Mouse (Mus musculus) hindbrain, embryonic 11.5 days (tissue): ENCODE measurements around the gene Gm17535. TPM values are rescaled to one million over a fixed set of nuclear protein-coding genes. Genes with fewer than 3 reads are reported as not detected.
"Not testable (repeated sequence)": the region's sequence is repeated elsewhere in the genome, so short reads cannot be mapped to it uniquely, and the experiment has no call there.

Source experiments
- ATAC-seq: fragments of 200-750 bp; cut with Nextera tagmentation; 2 replicates; pipeline ENCODE4 v1.8.0; 2017; ENCODE audit warnings: mild to moderate bottlenecking, moderate TSS enrichment, moderate library complexity; ENCODE audit not compliant: low FRiP score
- DNase-seq: peaks from one replicate; pipeline ENCODE4 v3.0.0-alpha.2; 2015; ENCODE audit warnings: low spot score
- H3K27ac ChIP-seq: fragments of 300-500 bp; sonication (generic); 2 replicates; pipeline ENCODE4 v1.5.1; 2014; ENCODE audit warnings: mild to moderate bottlenecking, low read depth, low read length
- H3K27me3 ChIP-seq: fragments of 300-500 bp; sonication (generic); 2 replicates; pipeline ENCODE4 v1.6.1; 2014; ENCODE audit warnings: mild to moderate bottlenecking, low read length, moderate library complexity, mixed read lengths; ENCODE audit not compliant: control insufficient read depth, insufficient read depth
- H3K36me3 ChIP-seq: fragments of 300-500 bp; sonication (generic); 2 replicates; pipeline ENCODE4 v1.6.1; 2014; ENCODE audit warnings: mild to moderate bottlenecking, low read length, moderate library complexity, mixed read lengths; ENCODE audit not compliant: control insufficient read depth, insufficient read depth
- H3K4me1 ChIP-seq: fragments of 300-500 bp; sonication (generic); replicated peaks from 2 replicates; pipeline ENCODE4 v1.6.1; 2014; ENCODE audit warnings: low read length, mixed read lengths; ENCODE audit not compliant: control insufficient read depth, insufficient read depth
- H3K4me2 ChIP-seq: fragments of 300-500 bp; sonication (generic); replicated peaks from 2 replicates; pipeline ENCODE4 v1.6.1; 2014; ENCODE audit warnings: mild to moderate bottlenecking, low read depth, low read length
- H3K4me3 ChIP-seq: fragments of 300-500 bp; sonication (generic); 2 replicates; pipeline ENCODE4 v1.5.1; 2014; ENCODE audit warnings: low read depth, low read length
- H3K9ac ChIP-seq: fragments of 300-500 bp; sonication (generic); 2 replicates; pipeline ENCODE4 v1.6.1; 2014; ENCODE audit warnings: low read depth, low read length
- H3K9me3 ChIP-seq: fragments of 300-500 bp; sonication (generic); 2 replicates; pipeline ENCODE4 v1.6.1; 2016; ENCODE audit warnings: low read length; ENCODE audit not compliant: control insufficient read depth
- WGBS: fragments of 180-500 bp; shearing (Covaris S2); extraction: QIAGEN DNeasy Blood & Tissue Kit; methylation state at CpG from one replicate; pipeline ENCODE4 v1.1.7; 2014; 5-methylcytosine and 5-hydroxymethylcytosine counted together
- polyA plus RNA-seq: library from polyadenylated mRNA; unstranded; fragments of >200 nt; fragmentation: Nextera tagmentation; extraction: Ambion mirVana; gene quantifications from 2 replicates; pipeline ENCODE4 v1.2.1, GENCODE M21; 2014

Gm17535 gene
- polyA plus RNA-seq, 1 experiment from 2014 or later: not detected

DNA sequence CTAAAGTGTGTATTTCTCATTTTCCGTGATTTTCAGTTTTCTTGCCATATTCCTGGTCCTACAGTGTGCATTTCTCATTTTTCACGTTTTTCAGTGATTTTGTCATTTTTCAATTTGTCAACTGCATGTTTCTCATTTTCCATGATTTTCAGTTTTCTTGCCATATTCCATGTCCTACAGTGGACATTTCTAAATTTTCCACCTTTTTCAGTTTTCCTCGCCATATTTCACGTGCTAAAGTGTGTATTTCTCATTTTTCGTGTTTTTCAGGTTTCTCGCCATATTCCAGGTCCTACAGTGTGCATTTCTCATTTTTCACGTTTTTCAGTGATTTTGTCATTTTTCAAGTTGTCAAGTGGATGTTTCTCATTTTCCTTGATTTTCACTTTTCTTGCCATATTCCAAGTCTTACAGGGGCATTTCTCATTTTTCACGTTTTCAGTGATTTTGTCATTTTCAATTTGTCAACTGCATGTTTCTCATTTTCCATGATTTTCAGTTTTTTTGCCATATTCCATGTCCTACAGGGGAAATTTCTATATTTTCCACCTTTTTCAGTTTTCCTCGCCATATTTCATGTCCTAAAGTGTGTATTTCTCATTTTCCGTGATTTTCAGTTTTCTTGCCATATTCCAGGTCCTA, 3.6 kb upstream of the Gm17535 start:
- DNase-seq (peak; percentile 96), ATAC-seq (peak; percentile 52; the same call in 1 of the 2 replicates)
- WGBS: 64% methylated on average over 2 of the region's 10 CpGs

DNA sequence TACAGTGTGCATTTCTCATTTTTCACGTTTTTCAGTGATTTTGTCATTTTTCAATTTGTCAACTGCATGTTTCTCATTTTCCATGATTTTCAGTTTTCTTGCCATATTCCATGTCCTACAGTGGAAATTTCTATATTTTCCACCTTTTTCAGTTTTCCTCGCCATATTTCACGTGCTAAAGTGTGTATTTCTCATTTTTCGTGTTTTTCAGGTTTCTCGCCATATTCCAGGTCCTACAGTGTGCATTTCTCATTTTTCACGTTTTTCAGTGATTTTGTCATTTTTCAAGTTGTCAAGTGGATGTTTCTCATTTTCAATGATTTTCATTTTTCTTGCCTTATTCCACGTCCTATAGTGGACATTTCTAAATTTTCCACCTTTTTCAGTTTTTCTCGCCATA, 2.2 kb downstream of the Gm17535 start, which contains the start of gene Gm10715:
TSS of gene Gm10715 (plus strand) at position 301 of the 400 bp plus-strand sequence.
- not testable (repeated sequence) for H3K27me3 ChIP-seq, H3K4me1 ChIP-seq, H3K4me3 ChIP-seq, H3K9me3 ChIP-seq, H3K4me2 ChIP-seq, ATAC-seq, H3K27ac ChIP-seq, H3K9ac ChIP-seq, DNase-seq, H3K36me3 ChIP-seq
- WGBS: 76% methylated on average over 6 of the region's 8 CpGs

More for the DNA sequence above, 3.6 kb upstream of the Gm17535 start:
- not testable (repeated sequence) for H3K4me1 ChIP-seq, H3K9ac ChIP-seq, H3K27ac ChIP-seq, H3K36me3 ChIP-seq, H3K9me3 ChIP-seq, H3K4me3 ChIP-seq, H3K27me3 ChIP-seq, H3K4me2 ChIP-seq

DNA sequence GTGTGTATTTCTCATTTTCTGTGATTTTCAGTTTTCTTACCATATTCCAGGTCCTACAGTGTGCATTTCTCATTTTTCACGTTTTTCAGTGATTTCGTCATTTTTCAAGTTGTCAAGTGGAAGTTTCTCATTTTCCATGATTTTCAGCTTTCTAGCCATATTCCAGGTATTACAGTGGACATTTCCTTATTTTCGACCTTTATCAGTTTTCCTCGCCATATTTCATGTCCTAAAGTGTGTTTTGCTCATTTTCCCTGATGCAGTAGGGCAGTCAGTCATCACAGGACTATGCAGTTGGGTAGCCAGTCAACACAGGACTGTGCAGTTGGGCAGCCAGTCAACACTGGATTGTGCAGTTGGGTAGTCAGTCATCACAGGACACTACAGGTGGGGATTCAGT, 3.8 kb downstream of the Gm17535 start:
- WGBS: 65% methylated on average over 4 of the region's 4 CpGs
- not testable (repeated sequence) for H3K9me3 ChIP-seq, H3K36me3 ChIP-seq, H3K27me3 ChIP-seq, H3K9ac ChIP-seq, H3K4me3 ChIP-seq, H3K4me2 ChIP-seq, H3K27ac ChIP-seq, H3K4me1 ChIP-seq, ATAC-seq
- DNase-seq: peak; percentile 19

Other genes with a start within 250 kb of the Gm17535 start
- gene Gm10722, start 33.7 kb upstream of the Gm17535 start, polyA plus RNA-seq: not detected in 2 replicates
- gene Gm11168, start 31.3 kb upstream of the Gm17535 start, polyA plus RNA-seq: not detected in 2 replicates
- not detected in 2 replicates for gene Gm10721, start 21.5 kb upstream of the Gm17535 start, polyA plus RNA-seq
- not detected in 2 replicates for gene Gm10720, start 18.9 kb upstream of the Gm17535 start, polyA plus RNA-seq
- gene Gm10719, start 17.2 kb upstream of the Gm17535 start, polyA plus RNA-seq: not detected in 2 replicates
- gene Gm10718, start 11.1 kb upstream of the Gm17535 start, polyA plus RNA-seq: 0.75 and 1.2 TPM in 2 replicates
- 0.88 and 1.1 TPM in 2 replicates for gene Gm10717, start 9.2 kb upstream of the Gm17535 start, polyA plus RNA-seq
- not detected in 2 replicates for gene Gm10715, start 2.3 kb downstream of the Gm17535 start, polyA plus RNA-seq